Mouse (Mus musculus): ENCODE data around the gene Copg2.

DNA sequence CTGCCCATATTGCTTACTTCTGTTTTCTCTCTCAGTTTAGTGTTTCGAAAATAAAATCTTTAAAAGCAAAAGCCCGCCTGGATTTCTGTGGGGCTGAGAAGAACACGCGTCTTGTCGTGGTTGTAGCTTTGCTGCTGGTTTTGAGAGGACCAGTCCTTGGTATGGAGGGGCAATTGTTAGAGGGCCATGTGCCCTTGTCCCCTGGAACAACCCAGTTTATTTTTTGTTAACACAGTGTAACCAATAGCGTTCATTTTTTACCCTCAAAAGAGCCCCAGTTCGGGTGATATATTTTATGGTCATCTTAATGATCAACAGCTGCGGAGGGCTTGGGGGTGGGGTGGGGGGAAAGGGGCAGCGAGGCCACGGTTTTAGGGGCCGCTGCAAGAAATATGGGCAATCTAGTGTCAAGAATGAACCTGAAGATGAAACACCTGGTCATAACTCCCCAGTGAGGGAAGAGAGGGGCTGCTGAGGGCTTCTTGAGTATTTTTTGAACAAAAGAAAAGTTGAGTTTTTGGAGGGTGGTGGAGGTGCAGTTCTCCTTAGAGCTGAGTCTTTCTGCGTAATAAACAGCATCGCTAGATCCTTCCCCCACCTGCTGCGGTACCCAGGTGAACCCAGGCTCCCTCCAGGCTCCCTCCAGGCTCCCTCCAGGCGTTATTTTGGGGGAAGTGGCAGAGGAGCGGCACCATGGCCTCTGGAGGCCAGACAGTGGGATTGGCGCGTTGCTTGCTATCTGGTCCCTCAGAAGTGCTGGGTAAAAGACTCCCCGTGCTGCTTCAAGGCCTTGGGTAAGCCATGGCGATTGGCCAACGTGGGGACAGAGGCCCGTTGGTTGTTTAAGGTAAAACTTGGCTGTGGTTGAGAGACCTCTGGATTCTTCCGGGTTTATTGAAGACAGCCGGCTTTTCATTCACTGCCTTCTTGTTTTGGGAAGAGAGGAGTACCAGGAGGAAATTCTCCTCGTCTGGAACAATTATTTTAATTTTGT is 185.9 kb downstream of the Copg2 start:
- no peak for TF ChIP-seq CTCF (IDR thresholded peaks at IDR 0.05)
- TF ChIP-seq EP300 (IDR thresholded peaks at IDR 0.05): no peak

All from lung, postnatal 0 days (tissue).